Mouse (Mus musculus) midbrain, postnatal 0 days (tissue): Measurements from ENCODE around the gene Gnai1. TPM values are rescaled to one million over a fixed set of nuclear protein-coding genes. Genes with fewer than 3 reads are reported as not detected.
"Not testable (repeated sequence)": the region's sequence is repeated elsewhere in the genome, so short reads cannot be mapped to it uniquely, and the experiment has no call there.

Source experiments
- ATAC-seq: fragments of 200-750 bp; cut with Nextera tagmentation; 2 replicates; pipeline ENCODE4 v1.8.0; 2017; ENCODE audit warnings: moderate number of reproducible peaks, mild to moderate bottlenecking, moderate TSS enrichment, moderate library complexity; ENCODE audit not compliant: low FRiP score
- DNase-seq: peaks from one replicate; pipeline ENCODE4 v3.0.0-alpha.2; 2015; ENCODE audit warnings: low spot score
- H3K27ac ChIP-seq: fragments of 300-500 bp; sonication (generic); 2 replicates; pipeline ENCODE4 v1.5.1; 2014; ENCODE audit warnings: low read depth, mild to moderate bottlenecking, low read length, mixed read lengths
- H3K27me3 ChIP-seq: fragments of 300-500 bp; sonication (generic); 2 replicates; pipeline ENCODE4 v1.6.1; 2014; ENCODE audit warnings: low read length, control low read depth, mixed read lengths; ENCODE audit not compliant: insufficient read depth
- H3K36me3 ChIP-seq: fragments of 300-500 bp; sonication (generic); 2 replicates; pipeline ENCODE4 v1.6.1; 2014; ENCODE audit warnings: low read length, control low read depth, mixed read lengths; ENCODE audit not compliant: insufficient read depth
- H3K4me1 ChIP-seq: fragments of 300-500 bp; sonication (generic); 2 replicates; pipeline ENCODE4 v1.6.1; 2014; ENCODE audit warnings: mild to moderate bottlenecking, control low read depth, antibody characterized with exemption, low read length, mixed read lengths; ENCODE audit not compliant: insufficient read depth
- H3K4me2 ChIP-seq: fragments of 300-500 bp; sonication (generic); 2 replicates; pipeline ENCODE4 v1.6.1; 2014; ENCODE audit warnings: low read depth, mild to moderate bottlenecking, low read length, mixed read lengths; ENCODE audit not compliant: poor library complexity, severe bottlenecking
- H3K4me3 ChIP-seq: fragments of 300-500 bp; sonication (generic); 2 replicates; pipeline ENCODE4 v1.5.1; 2014; ENCODE audit warnings: low read depth, mild to moderate bottlenecking, low read length, moderate library complexity
- H3K9ac ChIP-seq: fragments of 300-500 bp; sonication (generic); replicated peaks from 2 replicates; pipeline ENCODE4 v1.6.1; 2014; ENCODE audit warnings: mild to moderate bottlenecking, low read length, moderate library complexity, mixed read lengths; ENCODE audit not compliant: poor library complexity, severe bottlenecking
- H3K9me3 ChIP-seq: fragments of 300-500 bp; sonication (generic); 2 replicates; pipeline ENCODE4 v1.6.1; 2016; ENCODE audit warnings: low read length, control low read depth
- CTCF ChIP-seq: IDR thresholded peaks from 2 replicates; pipeline ENCODE4 v1.5.1; 2016; ENCODE audit warnings: antibody characterized with exemption, mild to moderate bottlenecking
- WGBS: fragments of 180-500 bp; shearing (Covaris S2); extraction: QIAGEN DNeasy Blood & Tissue Kit; methylation state at CpG from one replicate; pipeline ENCODE4 v1.1.7; 2014; 5-methylcytosine and 5-hydroxymethylcytosine counted together
- polyA plus RNA-seq: library from polyadenylated mRNA; unstranded; fragments of >200 nt; fragmentation: Nextera tagmentation; extraction: Ambion mirVana; gene quantifications from 2 replicates; pipeline ENCODE4 v1.2.1, GENCODE M21; 2015
- total RNA-seq: library from RNA; depleted of rRNA; stranded (reverse); fragments of >200 nt; gene quantifications from 2 replicates; pipeline ENCODE4 v1.2.3, GENCODE M21; 2014

Gnai1 gene
- total and polyA plus RNA-seq, 2 experiments from 2014 or later: 83.1 to 125 TPM

DNA sequence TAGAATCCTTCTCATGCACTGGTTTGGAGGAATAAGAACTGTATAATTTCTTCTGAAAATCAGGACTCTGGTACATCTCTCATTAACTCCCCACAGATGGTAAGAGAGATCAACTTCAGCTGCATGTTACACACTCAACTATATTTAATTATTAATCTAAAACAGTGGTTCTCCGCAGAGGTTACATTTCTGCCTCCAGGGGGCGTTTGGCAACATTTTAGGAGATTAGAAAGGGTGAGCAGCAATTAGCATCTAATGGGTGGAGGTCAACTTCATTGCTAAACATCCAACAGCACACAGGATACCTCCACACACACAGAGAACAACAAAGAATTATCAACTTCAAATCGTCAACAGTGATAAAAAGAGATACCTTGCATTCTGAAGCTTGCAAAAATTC lies 2.0 kb downstream of the Gnai1 start:
- peak overlapping the region; percentile 77 for H3K4me2 ChIP-seq
- no peaks in the 10 kb centered on the region for H3K9me3 ChIP-seq
- H3K27ac ChIP-seq: no peak overlapping the region
- 0 out of 2 replicates have a peak overlapping the region, but pooled peaks have one; percentile 42 for H3K9ac ChIP-seq
- H3K4me3 ChIP-seq: peak overlapping the region; percentile 88
- TF ChIP-seq CTCF: peak; percentile 74
- 10% methylated on average over 3 of the region's 3 CpGs for WGBS
- no peaks in the 10 kb centered on the region for H3K27me3 ChIP-seq
- peak; percentile 50 for DNase-seq
- no peaks in the 10 kb centered on the region for H3K36me3 ChIP-seq
- H3K4me1 ChIP-seq: no peaks in the 10 kb centered on the region
- ATAC-seq: no peak

GRCm38 (mm10) chr5:18347297-18347696 lies 12.9 kb downstream of the Gnai1 start:
- H3K36me3 ChIP-seq: no peaks in the 10 kb centered on the region
- no peak overlapping the region for H3K27ac ChIP-seq
- no peak for ATAC-seq
- no peaks in the 10 kb centered on the region for H3K4me1 ChIP-seq
- H3K9me3 ChIP-seq: no peaks in the 10 kb centered on the region
- H3K4me3 ChIP-seq: no peak overlapping the region
- no peaks in the 10 kb centered on the region for H3K27me3 ChIP-seq
- no peak overlapping the region for H3K4me2 ChIP-seq
- no peak for TF ChIP-seq CTCF
- DNase-seq: no peak
- H3K9ac ChIP-seq: no peak overlapping the region
- 99% methylated on average over 3 of the region's 3 CpGs for WGBS

DNA sequence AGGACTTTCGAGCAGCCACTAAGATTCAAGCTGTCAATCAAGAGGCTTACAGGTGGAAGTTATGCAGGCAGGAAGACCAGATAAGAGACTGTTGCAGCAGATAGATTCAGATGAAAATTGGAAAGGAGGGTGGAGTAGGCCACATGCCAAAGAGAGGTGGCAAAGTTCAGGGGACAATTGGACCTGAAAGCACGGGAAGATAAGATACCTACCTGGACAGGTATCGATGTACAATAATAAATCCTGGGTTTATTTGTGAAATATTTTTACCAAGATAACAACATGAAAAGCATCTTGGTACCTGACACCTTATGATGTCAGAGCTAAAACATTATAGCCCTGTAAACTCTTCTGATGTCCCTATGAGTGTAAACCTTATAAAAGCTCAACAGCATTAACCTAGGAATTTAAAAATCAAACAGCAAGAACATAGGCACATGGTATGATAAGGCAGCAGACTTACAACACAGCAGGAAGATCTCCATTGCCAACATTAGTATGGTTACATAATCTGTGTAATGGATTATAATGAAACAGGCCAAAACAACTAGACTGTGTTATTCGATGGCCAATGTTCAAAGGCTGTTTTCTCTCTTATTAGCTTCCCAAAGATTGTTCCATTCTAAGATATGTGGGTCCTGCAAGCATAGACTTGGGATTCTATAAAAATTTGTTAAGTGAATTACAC lies 16.6 kb downstream of the Gnai1 start:
- ATAC-seq (no peak), DNase-seq (no peak)
- H3K4me2 ChIP-seq: no peak overlapping the region
- no peak for TF ChIP-seq CTCF
- no peaks in the 10 kb centered on the region for H3K36me3 ChIP-seq
- H3K4me1 ChIP-seq: no peaks in the 10 kb centered on the region
- H3K27ac ChIP-seq: no peak overlapping the region
- H3K27me3 ChIP-seq: no peaks in the 10 kb centered on the region
- no peaks in the 10 kb centered on the region for H3K9me3 ChIP-seq
- H3K9ac ChIP-seq: no peak overlapping the region
- H3K4me3 ChIP-seq: no peak overlapping the region
- 88% methylated on average over 4 of the region's 4 CpGs for WGBS

- Histone ChIP-seq H3K4me2 (no peak overlapping the region), H3K27me3 (no peaks in the 10 kb centered on the region), H3K9me3 (no peaks in the 10 kb centered on the region), H3K36me3 (no peaks in the 10 kb centered on the region), H3K9ac (no peak overlapping the region), H3K27ac (no peak overlapping the region), H3K4me3 (no peak overlapping the region), H3K4me1 (no peaks in the 10 kb centered on the region)
- ATAC-seq: no peak
- WGBS: 73% methylated on average over 4 of the region's 4 CpGs
- no peak for TF ChIP-seq CTCF
- DNase-seq: no peak
These were observed 17.2 kb downstream of the Gnai1 start for GRCm38 (mm10) chr5:18342765-18343454.

- H3K27ac ChIP-seq, DNase-seq, H3K36me3 ChIP-seq, H3K4me2 ChIP-seq, H3K9ac ChIP-seq, H3K9me3 ChIP-seq, H3K27me3 ChIP-seq, H3K4me1 ChIP-seq, H3K4me3 ChIP-seq: not testable (repeated sequence)
- WGBS: 75% methylated on average over 1 of the region's 1 CpGs
- peak; percentile 23; the same call in 1 of the 2 replicates for ATAC-seq
These were observed 18.3 kb downstream of the Gnai1 start for GRCm38 (mm10) chr5:18341876-18342275.

DNA sequence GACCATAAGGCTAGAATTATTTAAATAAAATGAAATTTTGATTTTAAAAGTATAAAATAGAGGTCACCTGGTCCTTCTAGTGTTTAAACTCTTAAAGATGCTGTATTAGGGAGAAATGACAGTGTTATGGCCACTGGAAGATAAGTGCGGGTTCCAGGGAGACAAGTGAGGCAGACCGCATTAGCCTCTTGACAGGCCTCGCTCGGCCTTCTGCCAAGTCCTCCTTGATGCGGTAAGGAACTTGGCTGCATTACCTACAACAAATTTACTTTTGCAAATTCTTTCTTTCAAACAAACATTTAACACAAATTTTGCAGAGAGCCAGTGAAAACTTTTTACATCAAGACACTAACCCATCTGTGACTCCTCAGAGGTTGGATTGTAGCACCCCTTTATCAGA lies 27.9 kb downstream of the Gnai1 start:
- no peak overlapping the region for H3K4me2 ChIP-seq
- no peak for ATAC-seq
- no peak for DNase-seq
- no peak overlapping the region for H3K9ac ChIP-seq
- H3K27me3 ChIP-seq: no peaks in the 10 kb centered on the region
- H3K4me1 ChIP-seq: no peaks in the 10 kb centered on the region
- no peaks in the 10 kb centered on the region for H3K36me3 ChIP-seq
- no peaks in the 10 kb centered on the region for H3K9me3 ChIP-seq
- 97% methylated on average over 5 of the region's 5 CpGs for WGBS
- no peak for TF ChIP-seq CTCF
- H3K4me3 ChIP-seq: no peak overlapping the region
- H3K27ac ChIP-seq: no peak overlapping the region
